Mouse (Mus musculus) heart, embryonic 11.5 days (tissue): ENCODE measurements around the gene Wdr74. TPM values are rescaled to one million over a fixed set of nuclear protein-coding genes. Genes with fewer than 3 reads are reported as not detected.
"Not testable (repeated sequence)": the region's sequence is repeated elsewhere in the genome, so short reads cannot be mapped to it uniquely, and the experiment has no call there.

Source experiments
- ATAC-seq: fragments of 200-750 bp; cut with Nextera tagmentation; replicated peaks from 2 replicates; pipeline ENCODE4 v1.8.0; 2017; ENCODE audit warnings: moderate library complexity; ENCODE audit not compliant: insufficient number of reproducible peaks, low FRiP score, low TSS enrichment
- H3K27ac ChIP-seq: fragments of 300-500 bp; sonication (generic); 2 replicates; pipeline ENCODE4 v1.5.1; 2014; ENCODE audit warnings: mild to moderate bottlenecking, low read depth, low read length
- H3K27me3 ChIP-seq: fragments of 300-500 bp; sonication (generic); 2 replicates; pipeline ENCODE4 v1.6.1; 2014; ENCODE audit warnings: mild to moderate bottlenecking, low read length, mixed read lengths; ENCODE audit not compliant: control insufficient read depth, insufficient read depth
- H3K36me3 ChIP-seq: fragments of 300-500 bp; sonication (generic); 2 replicates; pipeline ENCODE4 v1.6.1; 2014; ENCODE audit warnings: mild to moderate bottlenecking, low read length, moderate library complexity, mixed read lengths; ENCODE audit not compliant: control insufficient read depth, insufficient read depth
- H3K4me1 ChIP-seq: fragments of 300-500 bp; sonication (generic); 2 replicates; pipeline ENCODE4 v1.6.1; 2014; ENCODE audit warnings: low read length; ENCODE audit not compliant: control insufficient read depth, insufficient read depth
- H3K4me2 ChIP-seq: fragments of 300-500 bp; sonication (generic); 2 replicates; pipeline ENCODE4 v1.6.1; 2014; ENCODE audit warnings: mild to moderate bottlenecking, moderate library complexity
- H3K4me3 ChIP-seq: fragments of 300-500 bp; sonication (generic); 2 replicates; pipeline ENCODE4 v1.5.1; 2014; ENCODE audit warnings: low read depth, low read length
- H3K9ac ChIP-seq: fragments of 300-500 bp; sonication (generic); 2 replicates; pipeline ENCODE4 v1.6.1; 2014; ENCODE audit warnings: mild to moderate bottlenecking, low read depth, low read length, moderate library complexity
- H3K9me3 ChIP-seq: fragments of 300-500 bp; sonication (generic); replicated peaks from 2 replicates; pipeline ENCODE4 v1.6.1; 2016; ENCODE audit warnings: low read length; ENCODE audit not compliant: control insufficient read depth
- WGBS: fragments of 180-500 bp; shearing (Covaris S2); extraction: QIAGEN DNeasy Blood & Tissue Kit; methylation state at CpG from one replicate; pipeline ENCODE4 v1.1.7; 2014; ENCODE audit not compliant: insufficient replicate concordance; 5-methylcytosine and 5-hydroxymethylcytosine counted together
- polyA plus RNA-seq: library from polyadenylated mRNA; unstranded; fragments of >200 nt; fragmentation: Nextera tagmentation; extraction: Ambion mirVana; gene quantifications from 2 replicates; pipeline ENCODE4 v1.2.1, GENCODE M21; 2014

Wdr74 gene
- polyA plus RNA-seq, 1 experiment from 2014 or later: 58.8 TPM

DNA sequence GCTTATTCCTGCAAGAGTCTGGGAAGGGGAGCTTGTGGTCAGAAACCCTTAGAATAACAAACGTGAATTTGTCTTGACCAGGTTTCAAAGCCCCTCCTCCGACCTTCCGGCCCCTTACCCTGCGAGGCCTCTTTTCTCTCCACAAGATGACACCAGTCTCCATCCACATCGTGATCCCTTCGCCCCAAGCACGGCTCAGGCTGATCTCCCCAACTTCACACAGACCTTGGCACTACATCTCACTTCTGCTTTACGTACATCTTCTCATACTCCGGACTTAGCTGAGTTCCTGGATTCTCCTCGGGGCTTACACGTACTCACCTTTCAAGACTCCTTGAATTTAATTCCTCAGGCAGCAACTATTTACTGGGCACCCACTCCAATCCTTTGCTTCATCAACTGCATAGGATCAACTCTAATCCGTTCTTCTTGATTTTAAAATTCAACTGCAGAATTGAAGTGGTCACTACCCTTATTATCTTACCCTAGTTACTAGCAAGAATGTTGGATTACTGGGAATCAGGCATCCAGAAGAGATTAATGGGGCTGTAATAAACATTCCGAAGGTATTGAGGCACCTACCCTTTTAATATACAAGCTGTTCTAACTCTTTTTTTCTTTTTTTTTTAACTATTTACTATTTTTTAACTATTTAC is 21.5 kb upstream of the Wdr74 start:
- Histone ChIP-seq H3K4me2 (peak overlapping the region; percentile 68), H3K36me3 (peaks cover 18% of the 10 kb centered on the region), H3K9me3 (no peaks in the 10 kb centered on the region), H3K27me3 (no peaks in the 10 kb centered on the region), H3K9ac (peak overlapping the region; percentile 90), H3K4me3 (peak overlapping the region; percentile 72), H3K4me1 (peaks cover 17% of the 10 kb centered on the region), H3K27ac (peak overlapping the region; percentile 88)
- WGBS: 8% methylated on average over 13 of the region's 13 CpGs
- ATAC-seq: no peak

- Histone ChIP-seq H3K4me3 (peak overlapping the region; percentile 72; the same call in 1 of the 2 replicates), H3K9ac (no peak overlapping the region), H3K4me1 (peaks cover 17% of the 10 kb centered on the region), H3K4me2 (peak overlapping the region; percentile 33; the same call in 1 of the 2 replicates), H3K27me3 (no peaks in the 10 kb centered on the region), H3K36me3 (peaks cover 13% of the 10 kb centered on the region), H3K27ac (peak overlapping the region; percentile 86), H3K9me3 (no peaks in the 10 kb centered on the region)
- peak; percentile 65; the same call in 1 of the 2 replicates for ATAC-seq
- 70% methylated on average over 10 of the region's 10 CpGs for WGBS
These were observed 20.8 kb upstream of the Wdr74 start for GRCm38 (mm10) chr19:8714653-8715481.

DNA sequence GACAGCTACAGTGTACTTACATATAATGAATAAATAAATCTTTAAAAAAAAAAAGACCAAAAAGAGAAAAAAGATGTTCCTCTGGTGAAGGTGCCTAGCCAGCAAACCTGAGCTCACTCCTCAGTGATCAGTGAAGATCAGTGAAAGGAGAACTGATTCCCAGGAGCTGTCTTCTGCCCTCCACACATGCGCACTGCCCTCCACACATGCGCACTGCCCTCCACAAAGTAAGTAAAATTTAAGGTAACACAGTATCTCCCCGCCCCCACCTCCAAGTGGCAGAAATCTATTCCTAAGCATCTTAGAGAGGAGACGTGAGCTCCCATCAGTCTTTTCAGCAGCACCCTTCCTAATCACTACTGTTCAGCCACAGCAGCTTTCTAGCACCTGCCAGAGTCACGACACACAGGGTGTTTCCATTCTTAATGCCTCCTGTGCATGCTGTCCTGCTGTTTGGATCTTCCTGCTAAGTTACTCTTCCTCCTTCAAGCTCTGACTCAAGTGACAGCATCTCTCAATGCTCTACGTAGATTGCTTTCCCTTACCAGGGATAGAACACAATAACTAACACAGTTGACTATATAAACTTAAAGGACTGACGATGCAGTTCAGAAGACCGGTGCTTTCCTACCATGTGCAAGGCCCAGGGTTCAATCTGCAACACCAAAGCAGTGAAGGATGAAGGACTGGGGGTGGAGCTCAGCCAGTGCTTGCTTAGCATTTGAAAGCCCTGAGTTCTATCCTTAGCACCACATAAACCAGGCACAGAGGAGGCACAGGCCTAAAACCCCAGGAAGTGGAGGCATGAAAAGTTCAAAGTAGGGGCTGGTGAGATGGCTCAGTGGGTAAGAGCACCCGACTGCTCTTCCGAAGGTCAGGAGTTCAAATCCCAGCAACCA is 19.5 kb upstream of the Wdr74 start:
- Histone ChIP-seq H3K27ac (peak overlapping the region; percentile 47), H3K36me3 (peaks cover 7% of the 10 kb centered on the region), H3K9ac (no peak overlapping the region), H3K27me3 (no peaks in the 10 kb centered on the region), H3K9me3 (no peaks in the 10 kb centered on the region), H3K4me2 (no peak overlapping the region), H3K4me3 (no peak overlapping the region), H3K4me1 (peaks cover 13% of the 10 kb centered on the region)
- ATAC-seq: no peak
- WGBS: 69% methylated on average over 10 of the region's 10 CpGs

- no peak for ATAC-seq
- Histone ChIP-seq H3K9ac (no peak overlapping the region), H3K4me1 (peaks cover 9% of the 10 kb centered on the region), H3K4me2 (no peak overlapping the region), H3K27me3 (no peaks in the 10 kb centered on the region), H3K36me3 (peaks cover 2% of the 10 kb centered on the region; the same call in 1 of the 2 replicates), H3K4me3 (no peak overlapping the region), H3K27ac (0 out of 2 replicates have a peak overlapping the region, but pooled peaks have one; percentile 7), H3K9me3 (no peaks in the 10 kb centered on the region)
- WGBS: 70% methylated on average over 8 of the region's 10 CpGs
These were observed 18.7 kb upstream of the Wdr74 start for GRCm38 (mm10) chr19:8716767-8717475.

- ATAC-seq: no peak
- Histone ChIP-seq H3K4me2 (no peak overlapping the region), H3K4me3 (no peak overlapping the region), H3K27ac (no peak overlapping the region), H3K4me1 (peaks cover 9% of the 10 kb centered on the region), H3K27me3 (no peaks in the 10 kb centered on the region), H3K9me3 (no peaks in the 10 kb centered on the region), H3K9ac (no peak overlapping the region), H3K36me3 (no peaks in the 10 kb centered on the region)
- 67% methylated on average over 3 of the region's 3 CpGs for WGBS
These were observed 17.3 kb upstream of the Wdr74 start for GRCm38 (mm10) chr19:8718357-8718756.

GRCm38 (mm10) chr19:8719037-8719436 is 16.6 kb upstream of the Wdr74 start:
- not testable (repeated sequence) for H3K4me1 ChIP-seq, H3K9ac ChIP-seq, H3K27ac ChIP-seq, H3K36me3 ChIP-seq, H3K4me2 ChIP-seq, H3K27me3 ChIP-seq, H3K9me3 ChIP-seq, ATAC-seq, H3K4me3 ChIP-seq

- Histone ChIP-seq H3K4me2 (peak overlapping the region; percentile 92), H3K4me3 (no peak overlapping the region), H3K36me3 (peaks cover 16% of the 10 kb centered on the region), H3K9me3 (no peaks in the 10 kb centered on the region), H3K27ac (no peak overlapping the region), H3K27me3 (no peaks in the 10 kb centered on the region), H3K9ac (no peak overlapping the region), H3K4me1 (peaks cover 15% of the 10 kb centered on the region)
- ATAC-seq: no peak
- 74% methylated on average over 1 of the region's 1 CpGs for whole genome bisulfite sequencing
These were observed 14.2 kb upstream of the Wdr74 start for GRCm38 (mm10) chr19:8721378-8721777.

- Histone ChIP-seq H3K27ac (peak overlapping the region; percentile 96), H3K4me1 (peaks cover 15% of the 10 kb centered on the region)
- 56% methylated on average over 4 of the region's 4 CpGs for WGBS
These were observed 13.6 kb upstream of the Wdr74 start for GRCm38 (mm10) chr19:8722021-8722420.

More at GRCm38 (mm10) chr19:8722021-8722420, 13.6 kb upstream of the Wdr74 start:
- Histone ChIP-seq H3K36me3 (peaks cover 20% of the 10 kb centered on the region), H3K9me3 (no peaks in the 10 kb centered on the region), H3K4me2 (peak overlapping the region; percentile 92), H3K9ac (peak overlapping the region; percentile 95), H3K27me3 (no peaks in the 10 kb centered on the region), H3K4me3 (peak overlapping the region; percentile 80)
- ATAC-seq: no peak
